Mouse (Mus musculus) thymus, postnatal 14 days (tissue): ENCODE data around the gene Tpte.
A peak's percentile ranks its signal among the peaks of the same experiment; 100 is the strongest.
"Not testable (repeated sequence)": the region's sequence is repeated elsewhere in the genome, so short reads cannot be mapped to it uniquely, and the experiment has no call there.

Experiments used
- DNase-seq: peaks from one replicate; pipeline ENCODE4 v3.0.0; 2021

Tpte gene

DNA sequence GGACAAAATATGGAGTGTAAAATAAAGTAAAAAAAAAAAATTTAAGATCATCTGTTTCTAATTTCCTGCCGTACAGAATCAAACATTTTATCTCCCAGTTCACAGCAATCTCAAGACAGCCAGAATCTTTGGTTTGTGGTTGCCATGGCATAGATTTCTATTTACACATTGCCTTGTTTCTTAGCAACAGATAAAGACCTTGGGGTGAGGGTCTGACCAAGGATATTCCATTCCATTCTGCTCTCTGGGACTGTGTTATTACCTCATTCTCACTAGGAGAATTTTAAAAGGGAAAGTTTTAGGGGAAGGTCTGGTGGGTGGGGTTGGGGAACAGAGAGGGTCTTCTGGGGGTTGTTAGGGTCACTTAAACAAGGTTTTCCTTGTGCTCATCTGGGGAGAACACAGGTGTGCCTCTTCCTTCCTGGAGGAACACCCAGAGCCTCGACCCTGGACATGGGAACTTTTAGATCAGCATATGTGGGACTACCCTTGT lies at the start of gene Tpte:
Gene Tpte (plus strand): TSS at position 443 of the 493 bp plus-strand sequence.
- no peak for DNase-seq

DNA sequence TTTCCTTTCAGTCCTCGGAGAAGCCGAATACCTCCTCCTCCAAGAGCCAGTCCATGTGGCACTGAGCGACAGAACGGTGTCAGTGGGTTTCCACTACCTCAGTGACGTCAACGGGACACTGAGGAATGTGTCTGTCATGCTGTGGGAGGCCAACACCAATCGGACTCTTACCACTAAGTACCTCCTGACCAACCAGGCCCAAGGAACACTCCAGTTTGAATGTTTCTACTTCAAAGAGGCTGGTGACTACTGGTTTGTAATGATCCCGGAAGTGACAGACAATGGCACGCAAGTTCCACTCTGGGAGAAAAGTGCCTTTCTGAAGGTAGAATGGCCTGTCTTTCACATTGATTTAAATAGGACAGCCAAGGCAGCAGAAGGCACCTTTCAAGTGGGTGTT lies 40.3 kb upstream of the Tpte start:
- no peak for DNase-seq

DNA sequence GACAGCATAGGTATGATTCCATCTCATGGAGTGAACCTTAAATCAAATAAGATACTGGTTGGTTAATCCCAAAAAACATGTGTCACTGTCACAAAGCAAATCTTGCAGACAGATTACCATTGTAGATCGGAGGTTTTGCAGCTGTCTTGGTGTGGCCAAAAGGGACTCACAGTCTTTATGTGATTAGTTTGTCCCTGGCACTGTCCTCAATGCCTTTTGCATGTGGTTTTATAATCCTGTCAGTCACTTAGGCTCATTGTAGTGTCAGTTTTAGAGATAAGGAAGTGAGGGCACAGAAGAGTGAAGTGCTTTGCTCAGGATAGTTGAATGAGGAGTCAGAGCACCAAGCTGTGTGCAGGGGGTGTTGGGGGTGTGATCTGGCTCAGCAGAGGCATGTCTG lies 37.6 kb upstream of the Tpte start:
- no peak for DNase-seq

DNA sequence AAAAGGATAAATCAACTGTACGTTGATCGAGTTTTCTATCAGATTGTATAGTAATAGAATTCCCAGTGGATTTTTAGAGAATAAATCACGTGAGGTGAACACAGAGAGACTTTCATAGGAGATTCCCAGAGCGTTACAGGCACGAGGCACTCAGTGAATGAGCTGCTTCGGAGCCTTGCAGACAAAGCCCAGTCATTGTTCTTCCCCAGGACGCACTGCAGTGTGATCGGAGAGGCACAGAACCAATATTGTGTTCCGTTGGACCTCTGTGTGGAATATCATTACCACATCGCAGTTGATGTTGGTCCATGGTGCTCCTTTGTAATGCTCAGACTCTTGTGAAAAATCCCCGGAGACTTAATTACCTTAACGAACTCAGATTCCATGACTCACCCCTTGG lies 35.3 kb upstream of the Tpte start:
- DNase-seq = no peak

DNA sequence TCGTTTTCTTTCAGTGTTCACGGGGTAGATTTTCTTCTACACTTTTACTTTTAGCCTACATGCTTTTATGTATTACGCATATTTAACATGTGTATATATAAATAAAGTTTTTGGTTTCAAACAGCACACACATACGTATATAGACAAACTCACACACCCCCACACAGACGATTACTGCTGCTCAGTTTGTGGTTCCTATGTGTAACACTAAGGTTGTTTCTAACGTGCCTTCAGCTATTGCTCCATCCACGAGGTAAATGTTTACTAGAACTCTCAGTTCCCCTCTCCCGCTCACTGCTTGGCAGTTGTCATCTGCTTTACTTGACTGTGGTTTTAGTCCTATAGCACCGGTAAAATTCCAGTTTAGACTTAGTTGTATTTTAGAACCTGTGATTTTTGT lies 34.2 kb upstream of the Tpte start:
- DNase-seq = no peak

DNA sequence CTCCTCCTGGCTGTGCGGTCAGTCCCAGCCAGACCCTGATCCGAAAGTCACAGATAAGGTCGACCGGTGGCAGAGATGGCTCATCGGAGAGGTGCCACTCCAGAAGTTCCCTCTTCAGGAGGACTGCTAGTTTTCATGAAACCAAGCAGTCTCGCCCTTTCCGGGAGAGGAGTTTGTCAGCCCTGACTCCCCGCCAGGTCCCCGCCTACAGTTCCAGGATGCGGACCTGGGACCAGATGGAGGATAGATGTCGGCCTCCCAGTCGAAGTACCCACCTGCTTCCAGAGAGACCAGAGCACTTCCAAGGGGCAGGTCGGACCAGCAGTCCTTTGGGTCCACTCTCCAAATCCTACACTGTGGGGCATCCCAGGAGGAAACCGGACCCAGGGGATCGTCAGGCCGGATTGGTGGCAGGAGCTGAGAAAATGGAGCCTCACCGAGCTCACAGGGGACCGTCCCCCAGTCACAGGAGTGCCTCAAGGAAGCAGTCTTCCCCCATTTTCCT lies 24.2 kb upstream of the Tpte start:
- no peak for DNase-seq

DNA sequence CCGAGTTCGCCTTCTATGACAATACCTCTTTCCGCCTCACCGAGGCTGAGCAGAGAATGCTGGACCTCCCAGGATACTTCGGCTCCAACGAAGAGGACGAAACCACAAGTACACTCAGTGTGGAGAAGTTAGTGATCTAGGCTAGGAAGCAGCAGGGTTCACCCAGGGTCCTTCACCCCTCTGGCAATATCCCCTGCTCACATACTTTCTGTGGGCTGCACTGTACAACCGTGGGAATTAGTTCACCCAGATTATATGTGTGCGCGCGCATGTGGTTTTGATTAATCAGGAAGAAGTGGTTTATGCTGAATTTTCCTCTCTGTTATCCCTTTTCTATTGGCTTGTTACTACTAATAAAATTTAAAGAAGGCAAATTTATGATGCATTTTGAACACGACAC lies 23.7 kb upstream of the Tpte start:
- DNase-seq = no peak

DNA sequence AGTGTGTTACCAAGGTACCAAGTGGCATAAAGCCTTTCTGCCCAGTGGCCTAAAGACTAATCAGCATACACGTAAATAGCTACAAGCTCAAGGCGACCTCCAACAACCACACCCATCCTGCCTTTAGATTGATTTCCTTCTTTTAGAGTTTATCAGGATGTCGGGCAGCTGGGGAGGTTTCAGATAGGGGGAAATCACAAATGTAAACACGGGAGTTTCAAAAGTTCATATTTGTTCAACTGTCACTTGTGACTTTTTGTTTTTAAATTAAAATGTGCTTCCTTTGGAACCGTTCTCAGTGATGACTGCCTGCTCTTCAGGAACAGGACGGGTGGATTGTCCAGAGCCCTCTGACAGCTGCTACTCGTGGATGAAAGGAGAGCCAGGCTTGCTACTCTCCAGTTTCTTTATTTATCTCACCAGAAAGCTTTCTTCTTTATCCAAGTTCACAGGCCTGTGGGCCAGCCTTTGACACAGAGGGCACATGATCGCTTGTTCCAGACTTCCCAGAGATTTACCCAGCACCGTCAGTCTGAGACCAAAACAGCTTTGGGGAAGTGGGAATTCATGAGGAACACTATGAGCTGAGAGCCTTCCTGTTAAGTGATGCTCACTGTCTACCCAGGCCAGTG lies 23.0 kb upstream of the Tpte start:
- DNase-seq = no peak

DNA sequence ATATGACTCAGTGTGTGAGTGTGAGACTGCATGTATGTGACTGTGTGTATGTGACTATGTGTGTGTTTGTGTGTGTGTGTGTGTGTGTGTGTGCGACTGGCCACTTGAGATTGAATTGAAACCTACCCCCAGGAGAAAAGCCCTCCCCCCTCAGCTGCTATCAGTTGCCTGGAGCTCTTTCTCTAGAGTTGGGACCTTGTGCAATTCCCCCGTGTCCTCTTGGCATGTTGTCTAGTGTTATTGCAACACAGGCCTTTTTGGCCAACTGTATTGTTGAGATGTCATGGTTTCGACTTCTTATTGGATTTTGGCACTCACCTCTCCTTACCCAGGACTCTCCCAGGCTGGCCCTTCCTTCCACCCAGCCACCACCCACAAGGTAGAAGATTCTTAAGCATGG lies 21.0 kb upstream of the Tpte start:
- no peak for DNase-seq

DNA sequence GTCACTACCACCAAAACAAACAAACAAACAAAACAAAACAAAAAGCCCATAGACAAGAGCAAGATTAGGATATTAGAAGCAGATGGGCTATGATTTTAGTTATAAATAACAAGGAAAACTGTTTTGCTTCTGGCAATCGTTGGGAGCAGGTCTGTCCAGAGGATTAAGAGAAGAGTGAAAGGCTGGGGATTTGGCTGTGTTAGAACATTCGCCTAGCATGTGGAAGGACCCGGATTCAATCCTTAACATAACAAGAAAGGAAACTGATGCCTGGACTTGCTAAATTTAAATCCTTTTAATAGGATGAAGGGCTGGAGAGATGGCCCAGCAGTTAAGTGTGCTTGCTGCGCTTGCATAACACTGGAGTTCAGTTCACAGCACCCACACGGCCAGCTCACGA lies 18.9 kb upstream of the Tpte start:
- DNase-seq = no peak

DNA sequence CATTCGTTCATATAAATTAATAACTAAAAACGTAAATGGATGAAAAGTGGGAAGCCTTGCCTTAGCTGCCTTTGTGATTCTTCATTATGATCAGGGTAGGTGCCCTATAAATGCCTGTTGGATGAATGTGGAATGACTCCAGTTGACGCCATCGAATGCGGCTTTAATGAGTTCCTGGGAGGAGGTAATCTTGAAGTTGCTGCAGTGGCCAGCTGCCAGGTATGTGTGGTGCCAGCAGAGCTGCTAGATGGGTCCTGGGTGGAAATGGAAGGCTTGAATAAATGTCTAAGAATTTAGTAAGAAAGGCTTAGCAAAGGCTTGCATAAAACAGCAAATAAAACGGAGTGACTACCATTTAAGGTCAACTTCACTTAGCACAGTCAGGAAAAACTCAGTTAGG lies 18.5 kb upstream of the Tpte start:
- no peak for DNase-seq

DNA sequence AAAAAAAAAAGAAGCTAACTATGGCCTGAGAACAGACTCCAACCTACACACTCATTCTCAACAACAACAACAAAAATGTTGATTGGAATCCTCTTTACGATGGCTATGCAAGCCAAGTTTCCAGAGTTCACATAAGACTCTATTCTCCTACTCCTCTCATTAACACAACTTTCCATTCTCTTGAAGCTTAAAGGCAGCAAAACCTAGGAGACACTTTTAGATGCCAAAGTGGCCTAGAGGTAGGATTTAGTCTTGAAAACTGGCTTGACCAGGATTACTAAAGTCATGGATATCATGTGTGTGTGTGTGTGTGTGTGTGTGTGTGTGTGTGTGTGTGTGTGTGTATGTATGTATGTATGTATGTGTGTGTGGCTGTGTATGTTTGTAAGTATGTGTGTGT lies 18.0 kb upstream of the Tpte start:
- DNase-seq = no peak

DNA sequence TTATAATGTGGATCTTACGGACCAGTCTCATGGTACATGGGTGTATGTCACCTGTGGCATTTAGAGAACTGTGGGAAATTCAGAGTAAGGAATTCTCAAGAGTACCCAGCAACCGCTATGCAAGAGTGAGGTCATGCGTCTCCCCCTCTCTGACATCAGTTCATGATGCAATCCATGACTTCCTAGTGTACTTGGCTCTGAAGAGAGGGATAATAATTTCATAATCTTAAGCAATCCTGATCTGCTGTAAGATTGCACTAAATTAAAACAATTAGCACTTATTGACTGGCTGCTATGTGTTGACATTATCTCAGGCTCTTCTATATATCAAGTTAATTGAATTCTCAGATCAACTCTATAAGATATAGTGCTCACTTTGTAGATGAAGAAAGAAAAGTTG lies 16.4 kb upstream of the Tpte start:
- DNase-seq = no peak

DNA sequence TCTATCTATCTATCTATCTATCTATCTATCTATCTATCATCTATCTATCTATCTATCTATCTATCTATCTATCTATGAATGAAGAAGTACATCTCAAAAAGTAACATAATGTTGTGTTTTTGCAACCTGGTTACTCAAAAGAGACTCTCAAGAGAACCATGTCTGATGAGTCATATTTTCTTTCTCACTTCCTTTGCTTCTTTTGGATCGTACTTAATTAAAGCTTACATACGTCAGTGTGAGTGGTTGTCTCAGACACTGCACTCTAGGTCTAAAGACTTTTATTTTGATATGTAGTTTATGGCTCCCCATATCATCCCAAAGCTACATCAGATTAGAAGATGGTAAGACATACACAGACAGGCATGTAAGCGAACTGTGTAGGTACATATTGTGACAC lies 10.1 kb upstream of the Tpte start:
- no peak for DNase-seq

DNA sequence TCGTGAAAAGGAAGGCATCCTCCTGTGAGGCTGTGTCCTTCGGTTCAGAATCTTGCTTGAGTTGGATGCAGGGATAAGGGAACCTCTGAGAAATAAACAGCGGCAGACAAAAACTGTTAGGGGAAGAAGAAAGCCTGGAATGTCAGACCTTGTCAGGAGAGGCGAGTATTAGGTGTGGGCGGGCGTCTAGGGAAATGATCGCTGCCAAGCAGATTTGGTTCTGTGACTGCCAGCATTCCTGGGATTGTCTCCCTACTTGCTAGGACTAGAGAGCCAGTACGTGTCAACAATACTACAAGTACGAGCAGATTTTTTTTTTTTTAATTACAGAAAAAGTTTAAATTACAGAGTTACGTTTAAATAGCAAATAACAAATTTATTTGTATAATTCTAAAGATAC lies 8.6 kb upstream of the Tpte start:
- DNase-seq = no peak

DNA sequence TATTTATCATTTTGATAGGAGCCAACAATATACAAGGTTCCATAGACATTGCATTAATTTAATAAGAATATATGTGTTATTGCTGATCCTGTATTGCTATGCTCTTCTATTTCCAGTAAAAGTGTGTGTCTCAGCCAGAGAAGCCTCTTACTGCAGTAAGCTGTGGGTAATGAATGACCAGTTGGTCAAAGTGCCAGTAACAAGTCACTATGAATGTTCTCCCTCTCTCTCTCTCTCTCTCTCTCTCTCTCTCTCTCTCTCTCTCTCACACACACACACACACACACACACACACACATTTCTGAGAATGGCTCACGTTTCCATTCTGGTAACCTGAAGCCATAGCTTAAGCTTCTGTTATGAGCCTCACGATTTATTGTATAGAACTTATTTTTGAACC lies 19.1 kb downstream of the Tpte start:
- DNase-seq = no peak

DNA sequence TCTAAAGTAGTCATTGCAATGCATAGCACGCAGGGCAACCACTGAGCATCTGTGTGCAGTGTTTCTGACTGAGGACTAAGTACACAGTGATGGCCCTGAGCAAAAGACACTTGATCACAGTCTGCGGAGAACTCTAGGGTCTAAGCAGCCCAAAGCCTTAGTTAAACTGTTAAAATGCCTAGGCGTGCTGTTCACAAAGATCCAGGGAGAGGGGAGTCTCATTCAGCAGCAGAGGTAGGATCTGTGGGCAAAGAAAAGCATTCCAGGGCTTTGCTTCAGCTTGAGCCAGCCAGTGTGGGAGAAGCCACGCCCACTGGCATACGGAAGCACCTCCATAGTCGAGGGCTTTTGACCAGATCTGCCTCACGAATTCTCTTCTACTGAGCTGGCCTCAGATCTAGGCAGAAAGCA lies 19.7 kb downstream of the Tpte start:
- no peak for DNase-seq

DNA sequence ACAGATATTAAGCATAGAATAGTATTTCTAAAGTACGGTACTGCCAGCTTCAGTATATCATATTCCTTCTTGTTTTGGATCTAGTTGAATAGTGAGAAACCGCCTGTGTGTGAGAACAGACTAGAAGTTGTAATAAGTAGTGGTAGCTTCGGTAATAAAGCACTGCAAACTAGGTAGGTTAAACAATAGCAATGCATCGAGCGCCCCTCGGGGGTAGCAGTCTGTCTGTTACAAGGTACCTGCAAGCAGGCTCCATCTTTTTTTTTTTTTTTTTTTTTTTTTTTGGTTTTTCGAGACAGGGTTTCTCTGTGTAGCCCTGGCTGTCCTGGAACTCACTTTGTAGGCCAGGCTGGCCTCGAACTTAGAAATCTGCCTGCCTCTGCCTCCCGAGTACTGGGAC lies 20.8 kb downstream of the Tpte start:
- DNase-seq = not testable (repeated sequence)

DNA sequence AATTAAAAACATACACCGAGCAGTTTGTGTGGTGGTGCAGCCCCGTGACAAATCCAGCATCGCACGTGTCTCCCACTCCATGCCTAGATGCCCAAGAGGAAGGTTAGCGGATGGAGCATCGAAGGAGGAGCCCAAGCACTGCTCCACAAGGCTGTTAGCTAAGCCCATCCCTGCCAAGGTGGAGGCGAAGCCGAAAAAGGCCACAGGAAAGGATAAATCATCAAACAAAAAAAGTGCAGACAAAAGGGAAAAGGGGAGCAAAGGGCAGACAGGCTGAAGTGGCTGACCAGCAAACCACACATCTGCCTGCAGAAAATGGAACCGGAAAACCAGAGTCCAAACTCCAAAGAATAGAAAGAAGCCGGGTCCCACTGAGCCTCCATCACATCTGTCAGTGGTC lies 23.8 kb downstream of the Tpte start:
- no peak for DNase-seq

DNA sequence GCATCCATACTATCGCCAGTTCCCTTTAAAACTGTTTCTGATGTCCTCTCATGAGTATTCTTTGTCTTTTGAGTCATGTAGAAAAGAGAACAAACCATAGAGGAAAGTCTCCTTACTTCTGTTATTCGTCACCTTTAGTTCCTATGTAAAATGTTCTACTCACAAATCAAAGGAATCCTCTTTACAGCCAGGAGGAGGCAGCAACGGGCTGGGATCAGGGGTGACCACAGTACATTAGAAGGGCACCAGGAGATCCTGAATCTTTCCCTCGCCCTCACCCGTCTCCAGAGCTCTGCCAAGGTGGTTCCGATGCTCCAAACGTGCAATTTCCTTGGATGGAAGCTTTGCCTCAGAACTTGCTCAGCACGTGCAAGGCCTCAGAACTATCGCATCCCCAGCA lies 28.2 kb downstream of the Tpte start:
- DNase-seq = peak; percentile 16

DNA sequence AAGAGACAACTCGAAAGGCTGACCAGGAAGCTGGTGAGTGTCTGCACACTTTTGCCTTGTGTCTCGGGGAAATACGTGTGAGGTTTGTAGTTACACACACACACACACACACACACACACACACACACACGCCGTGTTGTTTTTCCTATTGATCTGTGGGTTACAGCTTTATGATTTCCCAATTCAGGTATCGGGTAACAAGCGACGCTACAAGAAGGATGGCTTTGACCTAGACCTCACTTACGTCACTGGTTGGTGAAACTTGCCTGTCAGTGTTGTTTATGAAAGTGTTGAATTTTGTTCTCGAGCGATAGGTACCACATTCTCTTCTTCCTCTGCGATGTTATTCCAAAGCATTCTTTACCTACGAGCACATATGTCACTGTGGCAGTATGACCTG lies 52.2 kb downstream of the Tpte start:
- DNase-seq = no peak

DNA sequence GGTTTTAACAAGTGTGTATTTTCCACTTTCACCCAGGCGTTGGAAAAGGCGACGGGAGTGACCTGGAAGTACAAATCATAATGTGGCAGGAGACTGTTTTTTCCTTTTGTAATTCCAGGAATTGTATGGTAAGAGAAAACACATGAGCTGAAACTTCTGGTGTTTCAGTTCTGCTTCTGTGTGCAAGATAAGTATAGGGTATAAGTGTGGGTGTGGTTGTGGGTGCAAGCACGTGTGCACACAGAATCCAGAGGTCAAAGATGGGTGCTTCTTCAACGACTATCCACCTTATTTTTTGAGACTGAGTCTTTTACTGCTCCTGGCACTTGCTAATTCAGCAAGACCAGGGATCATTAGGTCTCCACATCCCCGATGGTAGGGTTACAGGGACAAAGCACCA lies 76.1 kb downstream of the Tpte start:
- DNase-seq = no peak

DNA sequence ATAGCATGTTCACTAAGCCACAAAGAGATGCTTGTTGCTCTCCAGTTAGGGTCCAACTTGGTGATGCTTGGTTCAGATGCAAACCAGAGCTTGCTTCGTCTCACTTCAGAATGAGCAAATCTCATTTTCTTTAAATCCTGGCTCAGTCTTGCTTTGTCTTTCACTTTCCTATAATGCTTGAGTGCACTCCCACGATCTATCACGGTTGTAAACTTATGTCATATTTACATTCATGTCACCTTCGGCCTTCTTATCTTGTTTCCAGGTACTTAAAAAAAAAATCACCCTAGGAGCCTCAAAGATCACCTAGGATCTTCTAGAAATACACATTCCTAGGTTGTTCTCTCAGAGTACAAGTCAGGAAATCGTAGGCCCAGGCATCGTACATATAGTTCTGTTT lies 76.6 kb downstream of the Tpte start:
- DNase-seq = no peak

DNA sequence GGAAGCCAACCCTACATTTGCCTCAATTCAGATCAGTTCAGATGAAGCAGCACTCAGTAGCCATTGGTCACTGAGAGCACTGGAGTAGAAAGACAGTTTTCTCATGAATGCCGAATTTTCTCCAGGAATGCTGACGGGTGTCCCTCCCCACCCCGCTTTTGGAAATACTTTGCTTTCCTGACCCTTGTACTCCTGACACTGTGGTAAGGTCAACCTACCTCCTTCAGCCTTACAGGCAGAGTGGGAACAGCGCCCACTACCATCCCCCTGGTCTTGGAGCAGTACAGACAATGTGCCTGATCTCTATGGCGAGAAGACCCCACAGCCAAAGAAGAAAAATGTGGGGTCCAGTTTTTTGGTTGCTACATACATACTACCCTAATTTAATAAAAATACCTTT lies 93.1 kb downstream of the Tpte start:
- DNase-seq = no peak

DNA sequence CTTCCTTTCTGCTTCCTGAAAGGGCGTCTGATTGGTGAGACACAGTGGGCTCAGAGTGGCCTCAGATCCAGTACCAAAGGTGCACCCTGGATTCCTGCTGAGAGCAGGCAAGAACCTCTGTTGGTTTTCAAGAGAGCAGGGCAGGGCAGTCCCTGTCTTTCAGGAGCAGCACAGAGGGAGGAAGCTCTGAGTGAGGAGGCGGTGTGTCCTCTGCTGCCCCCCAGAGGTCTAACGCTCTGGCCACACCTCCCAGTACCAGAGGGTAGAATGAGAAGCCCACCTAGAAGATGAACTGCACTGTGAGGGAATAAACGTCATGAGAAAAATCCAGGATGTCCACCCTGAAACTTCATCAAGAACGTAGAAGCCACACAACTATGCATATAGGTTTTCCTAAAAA lies 93.7 kb downstream of the Tpte start:
- DNase-seq = peak; percentile 71

DNA sequence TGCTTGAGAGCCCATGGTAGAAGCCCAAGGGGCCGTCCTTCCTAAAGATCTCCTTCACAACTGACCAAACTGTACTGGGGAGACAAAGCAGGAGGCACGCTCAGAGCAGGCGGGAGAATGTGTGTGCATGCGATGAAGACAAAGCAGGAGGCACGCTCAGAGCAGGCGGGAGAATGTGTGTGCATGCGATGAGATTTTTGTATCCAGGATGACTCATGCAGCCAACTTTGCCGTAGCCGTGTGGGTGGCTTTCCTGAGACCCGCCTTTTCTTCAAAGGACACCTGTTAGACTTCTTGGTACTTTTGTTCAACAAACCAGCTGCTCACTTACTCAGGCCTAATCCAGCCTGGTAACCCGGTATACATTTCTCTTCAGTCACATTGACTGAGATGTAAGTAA lies 97.7 kb downstream of the Tpte start:
- no peak for DNase-seq
